18 mouse cellular contexts compared by ENCODE assay signal in the genomic region with DNA sequence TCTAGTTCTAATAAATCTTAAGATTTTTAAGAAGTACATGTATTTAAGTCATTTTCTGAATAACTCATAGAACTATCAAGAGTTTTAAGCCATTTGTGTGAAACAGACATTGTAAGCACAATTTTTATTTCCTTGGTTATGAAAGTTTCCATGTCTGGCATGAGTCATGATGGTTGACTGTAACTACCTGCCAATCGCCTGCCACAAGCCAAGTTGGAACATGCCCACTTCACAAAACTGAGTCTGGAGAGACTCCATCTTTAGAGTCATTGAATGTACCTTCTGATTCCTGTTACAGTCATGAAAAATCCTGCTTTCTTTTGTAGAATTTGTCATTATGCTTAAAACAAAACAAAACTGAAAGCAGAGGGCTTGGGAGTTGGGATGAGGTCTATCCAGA.
"Had no signal": no experiment of that assay in that cellular context is flagged by ENCODE, and none has a peak within 500 bp of the region (broad histone marks: within the 10 kb centered on the region; RNA-seq: fewer than 3 reads in every experiment).

No protein-coding gene starts in this region.

- H3K4me2 ChIP-seq: lung, embryonic 14.5 days; midbrain, embryonic 13.5 days; neural tube, embryonic 13.5 days; neural tube, embryonic 15.5 days had no signal

- H3K4me3 ChIP-seq: midbrain, embryonic 10.5 days; midbrain, embryonic 13.5 days; myocyte; neural tube, embryonic 13.5 days; neural tube, embryonic 15.5 days had no signal

- H3K27me3 ChIP-seq: midbrain, embryonic 13.5 days; neural tube, embryonic 13.5 days; neural tube, embryonic 15.5 days had no signal

- H3K9ac ChIP-seq: lung, embryonic 14.5 days; midbrain, embryonic 13.5 days; neural tube, embryonic 13.5 days; neural tube, embryonic 15.5 days had no signal

- H3K9me3 ChIP-seq: midbrain, embryonic 10.5 days; midbrain, embryonic 13.5 days; neural tube, embryonic 13.5 days; neural tube, embryonic 15.5 days had no signal

- H3K4me1 ChIP-seq: midbrain, embryonic 13.5 days; neural tube, embryonic 13.5 days; neural tube, embryonic 15.5 days had no signal

- ATAC-seq: midbrain, embryonic 13.5 days; midbrain, embryonic 16.5 days had no signal

- DNase-seq: lung, adult 18-20 months; lung, embryonic 14.5 days; lung, postnatal 10 days; lung, postnatal 4 days; retina, postnatal 1 day; right cerebral cortex, adult 18-20 months; right cerebral cortex, postnatal 25 days; right cerebral cortex, postnatal 4 days; spleen, adult 18-20 months; thymus, adult 18-20 months; thymus, postnatal 14 days; thymus, postnatal 36 days had no signal

- H3K27ac ChIP-seq: midbrain, embryonic 10.5 days; midbrain, embryonic 13.5 days; neural tube, embryonic 13.5 days; neural tube, embryonic 15.5 days had no signal
